Mouse (Mus musculus) gastrocnemius, adult 18-20 months (tissue): ENCODE data around the gene Capn1. TPM values are rescaled to one million over a fixed set of nuclear protein-coding genes. Genes with fewer than 3 reads are reported as not detected.
"Not testable (repeated sequence)": the region's sequence is repeated elsewhere in the genome, so short reads cannot be mapped to it uniquely, and the experiment has no call there.

Experiments used
- DNase-seq: peaks from one replicate; pipeline ENCODE4 v3.0.0; 2021; ENCODE audit warnings: low spot score
- long read RNA-seq, 2 experiments: library from polyadenylated mRNA; stranded (forward); transcript quantifications; one replicate each; pipeline ENCODE4 v2.0.0; 2021
- total RNA-seq, 2 experiments: library from RNA; stranded (reverse); gene quantifications; 2 replicates each; pipeline ENCODE4 v1.2.3; 2021

Capn1 gene
- total RNA-seq = 10 to 100 TPM; 89.8 to 91.1 TPM
- long read RNA-seq, experiment 1, partial matches to known transcripts = 21 of 92 reads
- long read RNA-seq, experiment 1, other reads (novel, unspliced or antisense) = 71 of 92 reads
- long read RNA-seq, experiment 2, partial matches to known transcripts = 16 of 74 reads
- long read RNA-seq, experiment 2, other reads (novel, unspliced or antisense) = 58 of 74 reads

GRCm38 (mm10) chr19:6015511-6016315, at the start of gene Capn1:
Capn1 (minus strand) TSS chr19:6015897.
- DNase-seq = peak; percentile 89

DNA sequence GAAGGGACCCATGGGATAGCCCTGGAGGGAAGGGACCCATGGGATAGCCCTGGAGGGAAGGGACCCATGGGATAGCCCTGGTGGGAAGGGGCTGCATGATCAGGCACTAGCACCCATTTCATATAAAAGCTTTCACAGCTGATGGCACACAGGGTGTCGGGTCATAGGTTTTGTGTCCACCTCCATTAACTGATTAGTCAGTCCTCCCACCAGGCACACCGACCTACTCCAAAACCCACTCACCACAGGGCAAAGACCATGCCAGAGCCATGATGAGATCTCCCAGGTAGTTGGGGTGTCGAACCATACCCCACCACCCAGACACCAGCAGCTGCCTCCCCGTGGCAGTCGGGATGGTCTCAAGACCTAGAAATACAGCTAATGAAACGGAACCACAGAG, 47.4 kb upstream of the Capn1 start:
- no peak for DNase-seq

- DNase-seq = no peak
Measured at GRCm38 (mm10) chr19:6062418-6062817, 46.7 kb upstream of the Capn1 start.

- DNase-seq = no peak
Measured at GRCm38 (mm10) chr19:6061641-6062302, 46.1 kb upstream of the Capn1 start.

- peak; percentile 96 for DNase-seq
Measured at GRCm38 (mm10) chr19:6061021-6061533, 45.4 kb upstream of the Capn1 start, which contains the start of gene Znhit2. Znhit2 (plus strand) TSS chr19:6061192.

- no peak for DNase-seq
Measured at GRCm38 (mm10) chr19:6058966-6059365, 43.3 kb upstream of the Capn1 start.

GRCm38 (mm10) chr19:6058513-6058912, 42.8 kb upstream of the Capn1 start:
- DNase-seq = no peak

- peak; percentile 98 for DNase-seq
Measured at GRCm38 (mm10) chr19:6057313-6058096, 41.8 kb upstream of the Capn1 start, which contains the start of the genes Mrpl49 and Fau. Mrpl49 (minus strand) TSS chr19:6057785. Fau (plus strand) TSS chr19:6057844.

DNA sequence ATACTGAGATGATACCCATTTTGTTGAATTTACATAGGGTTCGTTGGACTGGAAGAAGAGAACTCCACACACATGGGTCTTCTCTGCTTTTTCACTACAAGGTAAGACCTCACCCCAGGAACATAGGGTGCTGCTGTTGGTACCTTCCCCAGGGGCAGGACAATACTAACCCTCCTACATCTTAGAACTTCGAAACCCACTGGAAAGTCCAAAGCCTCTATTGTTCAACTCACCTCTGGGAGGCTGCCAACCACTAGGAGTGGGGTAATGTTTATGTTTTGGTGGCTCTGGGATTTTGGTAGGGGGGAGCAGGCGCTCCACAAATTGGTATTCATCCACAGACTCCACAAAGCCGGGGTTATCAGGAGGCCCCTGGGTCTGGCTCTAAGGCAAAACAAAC, 41.0 kb upstream of the Capn1 start:
- no peak for DNase-seq

GRCm38 (mm10) chr19:6054296-6054695, 38.6 kb upstream of the Capn1 start:
- no peak for DNase-seq

- DNase-seq = no peak
Measured at GRCm38 (mm10) chr19:6052516-6052915, 36.8 kb upstream of the Capn1 start.

DNA sequence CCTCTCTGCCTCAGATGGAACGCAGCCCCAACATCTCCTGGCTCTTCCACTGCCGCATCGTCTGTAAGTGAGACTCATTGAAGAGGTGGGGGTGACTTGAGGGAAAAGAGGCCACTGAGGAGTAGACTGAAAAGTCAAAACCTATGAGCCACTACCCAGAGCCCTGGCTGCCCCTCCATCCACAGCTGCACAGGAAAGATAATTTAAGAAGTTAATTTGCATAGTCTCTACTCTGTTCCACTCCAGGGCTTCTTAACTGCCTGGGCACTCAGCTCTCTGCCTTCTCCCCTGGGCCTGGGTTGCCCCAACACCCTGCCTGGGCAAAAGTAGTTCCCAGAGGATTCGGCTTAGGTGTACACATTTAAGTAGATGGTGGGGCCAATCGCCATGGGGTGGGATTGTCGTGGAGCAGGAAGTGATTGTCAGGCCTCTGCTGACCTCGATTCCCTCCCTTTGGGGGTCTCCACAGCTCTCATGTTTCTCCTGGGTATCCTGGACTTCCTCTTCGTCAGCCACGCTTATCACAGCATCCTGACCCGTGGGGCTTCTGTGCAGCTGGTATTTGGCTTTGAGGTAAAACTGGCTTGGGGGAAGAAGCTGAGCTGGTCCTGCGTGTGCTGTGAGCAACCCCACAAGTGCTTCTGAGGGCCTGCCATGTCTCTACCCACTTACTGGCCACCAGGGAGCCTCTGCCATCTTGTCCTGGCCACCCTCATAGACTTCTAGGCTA, 33.1 kb upstream of the Capn1 start:
- DNase-seq = no peak

GRCm38 (mm10) chr19:6047899-6048166, 32.1 kb upstream of the Capn1 start:
- DNase-seq = no peak

- DNase-seq = peak; percentile 5
Measured at GRCm38 (mm10) chr19:6047154-6047898, 31.6 kb upstream of the Capn1 start.

DNA sequence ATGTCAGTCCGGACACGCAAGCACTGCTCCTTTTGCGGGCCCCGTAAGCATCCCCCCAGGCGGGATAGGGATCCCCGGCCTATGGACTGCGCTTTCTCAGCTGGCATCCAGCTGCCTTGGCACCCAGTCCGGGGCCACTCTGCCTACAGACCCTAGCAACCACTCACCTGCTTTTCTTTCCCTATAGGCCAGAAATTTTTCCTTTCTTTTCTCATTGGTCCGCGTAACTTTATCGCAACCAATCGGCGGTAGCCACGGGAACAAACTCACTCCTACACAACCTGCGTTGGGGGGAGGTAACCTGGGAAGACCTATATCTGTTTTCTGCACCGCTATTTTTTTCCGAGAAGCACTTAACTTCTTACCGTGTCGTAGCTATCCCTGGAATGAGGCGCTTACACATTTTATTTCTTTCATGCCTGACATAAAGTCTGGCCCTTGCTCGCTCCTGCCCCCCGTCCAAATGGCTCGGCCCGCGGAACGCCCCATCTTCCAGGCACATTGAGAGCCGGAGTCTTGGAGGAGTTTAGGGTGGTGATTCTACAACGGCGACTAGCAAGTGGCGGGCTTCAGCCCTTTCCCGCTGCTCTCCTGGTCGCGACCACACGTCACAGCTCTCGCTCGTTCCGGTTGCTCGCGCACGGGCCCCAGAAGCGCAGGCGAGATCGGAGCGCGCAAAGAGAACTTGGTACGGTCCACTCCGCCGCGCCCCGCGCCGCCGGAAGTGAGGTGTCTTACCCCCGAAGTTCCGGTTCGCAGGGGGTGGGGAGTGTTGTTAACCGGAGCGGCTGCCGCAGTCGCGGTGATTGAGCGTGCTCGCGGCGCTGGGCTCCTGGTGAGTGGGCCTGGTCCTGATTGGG, 30.8 kb upstream of the Capn1 start, which contains the start of gene Syvn1:
TSS of gene Syvn1 (plus strand) at position 283 of the 860 bp plus-strand sequence.
- peak; percentile 92 for DNase-seq

GRCm38 (mm10) chr19:6045366-6046293, 29.9 kb upstream of the Capn1 start:
- no peak for DNase-seq

DNA sequence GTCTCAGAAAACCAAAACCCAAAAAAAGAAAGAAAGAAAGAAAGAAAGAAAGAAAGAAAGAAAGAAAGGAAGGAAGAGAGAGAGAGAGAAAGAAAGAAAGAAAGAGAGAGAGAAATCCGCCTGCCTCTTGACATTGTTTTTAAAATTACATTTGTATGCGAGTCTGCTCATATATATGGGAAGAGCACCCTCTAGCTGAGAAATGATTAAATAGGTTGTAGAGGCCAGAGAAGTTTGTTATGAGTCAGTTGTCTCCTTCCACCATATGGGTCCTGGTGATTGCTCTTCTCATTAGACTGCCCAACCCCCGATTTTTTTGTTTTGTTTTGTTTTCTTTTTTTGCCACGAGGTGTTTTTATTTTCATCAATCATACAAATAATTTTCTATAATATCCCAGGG, 28.4 kb upstream of the Capn1 start:
- not testable (repeated sequence) for DNase-seq

GRCm38 (mm10) chr19:6042293-6042692, 26.6 kb upstream of the Capn1 start:
- DNase-seq = no peak
